Mouse (Mus musculus) cerebellum, adult 2 months (tissue): ENCODE measurements at regions not wholly inside any gene's neighbourhood (a gene's known extent, or its start where the extent isn't known, plus 50 kb on each side); places are given as distances from the start of the nearest gene placed in this dataset.

Source experiments
- CTCF ChIP-seq: fragments of 200-500 bp; IDR thresholded peaks from 2 replicates; pipeline ENCODE4 v1.5.1; 2011; ENCODE audit warnings: low read depth, mild to moderate bottlenecking, control low read depth, low read length, moderate library complexity, borderline replicate concordance; ENCODE audit not compliant: insufficient read depth
- POLR2A ChIP-seq: fragments of 200-500 bp; IDR thresholded peaks from 2 replicates; pipeline ENCODE4 v1.6.1; 2011; ENCODE audit warnings: low read length, control low read depth, borderline replicate concordance; ENCODE audit not compliant: insufficient read depth

- TF ChIP-seq POLR2A (no peak), CTCF (no peak)
Observed at GRCm38 (mm10) chr9:115524161-115524560, 213.9 kb upstream of the Stt3b start.
